ENCODE assay signal across 8 mouse cellular contexts in the genomic region with DNA sequence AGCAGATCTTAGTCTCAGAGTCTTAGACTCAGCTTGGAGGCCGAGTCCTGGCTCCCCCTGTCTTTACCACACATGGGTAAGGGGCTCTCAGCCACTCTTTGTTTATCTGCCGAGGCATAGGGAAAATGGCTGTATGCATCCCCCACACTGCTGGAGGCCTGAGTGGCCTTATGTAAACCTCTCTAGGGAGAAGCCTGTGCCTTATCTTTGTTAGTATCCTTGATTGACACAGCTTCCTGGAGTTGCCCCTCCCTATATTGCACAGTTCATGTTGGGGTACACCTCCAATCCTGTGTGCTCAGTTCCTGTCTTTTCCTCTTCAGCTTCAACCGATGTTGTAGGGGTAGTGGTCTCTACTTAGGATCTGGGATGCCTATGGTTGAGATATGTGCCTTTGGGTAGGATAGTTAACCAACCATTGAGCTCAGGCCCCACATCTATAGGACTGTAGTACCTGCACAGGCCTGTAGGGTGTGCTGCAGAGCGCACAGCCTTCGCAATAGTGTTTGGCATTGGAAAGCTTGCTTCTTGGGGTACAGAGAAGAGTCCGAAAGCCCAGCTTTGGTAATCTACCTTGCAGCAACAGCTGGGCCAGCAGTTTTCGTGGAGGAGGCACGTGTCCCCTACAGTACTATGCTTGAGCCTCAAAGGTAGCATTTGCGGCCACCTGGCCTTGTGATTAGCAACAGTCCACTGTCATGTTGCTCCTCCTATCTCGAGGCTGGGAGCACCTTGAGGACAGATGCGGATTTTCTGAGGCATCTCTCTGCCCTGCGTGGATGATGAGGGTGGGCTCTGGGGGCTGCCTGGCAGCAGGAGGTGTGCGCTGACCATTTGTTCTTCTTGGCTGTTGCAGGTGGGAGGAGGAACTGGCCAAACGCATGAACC. TPM values are rescaled to one million over a fixed set of nuclear protein-coding genes. Genes with fewer than 3 reads are reported as not detected.
DNase-seq lines count a peak whose midpoint lies in the region; ATAC-seq and TF ChIP-seq lines count a peak whose summit lies in the region.

A gene (plus strand): TSS at position 830 of the 888 bp plus-strand sequence.

- peaks cover 4% of the 10 kb centered on the region; the same call in 1 of the 2 replicates for H3K27me3 ChIP-seq in forebrain, embryonic 12.5 days
- H3K27me3 ChIP-seq in forebrain, embryonic 13.5 days, result no peaks in the 10 kb centered on the region
- no peaks in the 10 kb centered on the region for H3K27me3 ChIP-seq in kidney, postnatal 0 days (ENCODE audit: insufficient read depth, low read length)
- H3K27me3 ChIP-seq in splenic B cell, adult 2 months (ENCODE audit: control insufficient read depth, insufficient read depth, low read length, poor library complexity, severe bottlenecking), result no peaks in the 10 kb centered on the region

- TF ChIP-seq POLR2A in bone marrow macrophage, adult 2 months (IDR thresholded peaks at IDR 0.05; ENCODE audit: borderline replicate concordance, low read depth, low read length), result no peak

- H3K9ac ChIP-seq in forebrain, embryonic 12.5 days, result no peak within 1 kb of the TSS
- no peak within 1 kb of the TSS for H3K9ac ChIP-seq in forebrain, embryonic 13.5 days
- H3K9ac ChIP-seq in kidney, postnatal 0 days (ENCODE audit: low read depth, low read length), result no peak within 1 kb of the TSS

- H3K4me2 ChIP-seq in forebrain, embryonic 12.5 days, result no peak within 1 kb of the TSS
- no peak within 1 kb of the TSS for H3K4me2 ChIP-seq in forebrain, embryonic 13.5 days
- H3K4me2 ChIP-seq in kidney, postnatal 0 days (ENCODE audit: low read length), result no peak within 1 kb of the TSS

- H3K27ac ChIP-seq in forebrain, embryonic 12.5 days, result peak within 1 kb of the TSS; percentile 19; the same call in 1 of the 2 replicates
- no peak within 1 kb of the TSS for H3K27ac ChIP-seq in forebrain, embryonic 13.5 days
- H3K27ac ChIP-seq in bone marrow macrophage, adult 2 months (ENCODE audit: insufficient read depth, low read depth, low read length), result peak within 1 kb of the TSS; percentile 94
- peak within 1 kb of the TSS; percentile 75 for H3K27ac ChIP-seq in kidney, postnatal 0 days

- peaks cover 33% of the 10 kb centered on the region for H3K4me1 ChIP-seq in forebrain, embryonic 12.5 days
- peaks cover 19% of the 10 kb centered on the region for H3K4me1 ChIP-seq in forebrain, embryonic 13.5 days
- peaks cover 49% of the 10 kb centered on the region for H3K4me1 ChIP-seq in bone marrow macrophage, adult 2 months (ENCODE audit: control insufficient read depth, insufficient read depth, low read length)
- H3K4me1 ChIP-seq in kidney, postnatal 0 days (replicated peaks; ENCODE audit: insufficient read depth, low read length), result peaks cover 28% of the 10 kb centered on the region

- TF ChIP-seq CTCF in bone marrow macrophage, adult 2 months (IDR thresholded peaks at IDR 0.05; ENCODE audit: low read depth, low read length), result peak; percentile 49; the same call in 1 of the 2 replicates
- TF ChIP-seq CTCF in kidney, postnatal 0 days (IDR thresholded peaks at IDR 0.05; ENCODE audit: low read depth), result peak; percentile 87

- no peaks in the 10 kb centered on the region for H3K9me3 ChIP-seq in forebrain, embryonic 12.5 days
- H3K9me3 ChIP-seq in forebrain, embryonic 13.5 days (replicated peaks), result no peaks in the 10 kb centered on the region
- H3K9me3 ChIP-seq in kidney, postnatal 0 days (replicated peaks; ENCODE audit: low read length), result no peaks in the 10 kb centered on the region

- no peak for ATAC-seq in forebrain, embryonic 12.5 days (ENCODE audit: low FRiP score)
- ATAC-seq in forebrain, embryonic 13.5 days, result no peak
- no peak for ATAC-seq in kidney, postnatal 0 days (replicated peaks; ENCODE audit: low FRiP score, low read depth)

- 0 out of 2 replicates have a peak, but pooled peaks cover 5% of the 10 kb centered on the region for H3K36me3 ChIP-seq in forebrain, embryonic 12.5 days (replicated peaks)
- 0 out of 2 replicates have a peak, but pooled peaks cover 3% of the 10 kb centered on the region for H3K36me3 ChIP-seq in forebrain, embryonic 13.5 days (ENCODE audit: poor library complexity, severe bottlenecking)
- peaks cover 17% of the 10 kb centered on the region for H3K36me3 ChIP-seq in kidney, postnatal 0 days (ENCODE audit: insufficient read depth, low read length)
- no peaks in the 10 kb centered on the region for H3K36me3 ChIP-seq in splenic B cell, adult 2 months (ENCODE audit: control insufficient read depth, insufficient read depth, low read length, poor library complexity, severe bottlenecking)

- no peak within 1 kb of the TSS for H3K4me3 ChIP-seq in forebrain, embryonic 12.5 days (replicated peaks)
- no peak within 1 kb of the TSS for H3K4me3 ChIP-seq in forebrain, embryonic 13.5 days
- peak within 1 kb of the TSS; percentile 19 for H3K4me3 ChIP-seq in bone marrow macrophage, adult 2 months (ENCODE audit: insufficient read depth, low read length)
- H3K4me3 ChIP-seq in kidney, postnatal 0 days (replicated peaks; ENCODE audit: low read depth, low read length), result no peak within 1 kb of the TSS

- 46% methylated on average over 14 of the region's 14 CpGs for WGBS in forebrain, embryonic 12.5 days
- 50% methylated on average over 14 of the region's 14 CpGs for WGBS in forebrain, embryonic 13.5 days
- WGBS in kidney, postnatal 0 days, result 60% methylated on average over 14 of the region's 14 CpGs

- DNase-seq in B cell, adult 2 months, result peak; percentile 76
- peak; percentile 61 for DNase-seq in forelimb bud, embryonic 11.5 days (ENCODE audit: low read depth, low spot score)
- peak; percentile 77 for DNase-seq in kidney, postnatal 0 days (ENCODE audit: low spot score)
- DNase-seq in lung, postnatal 10 days, result peak; percentile 79
- peak; percentile 78 for DNase-seq in splenic B cell, adult 2 months (ENCODE audit: low read depth, low spot score)

RNA-seq across cellular contexts. Expression of the gene that starts here (rescaled TPM):
- polyA plus RNA-seq in forebrain, embryonic 12.5 days (2016; fragmentation: Nextera tagmentation; extraction: Ambion mirVana), result not detected in 2 replicates
- polyA plus RNA-seq in forebrain, embryonic 13.5 days (2015; fragmentation: Nextera tagmentation; extraction: Ambion mirVana), result not detected in 2 replicates
- not detected in 2 replicates for polyA plus RNA-seq in bone marrow macrophage, adult 2 months (2012; ENCODE audit: insufficient read depth, insufficient read length, missing spikeins)
- 0.04 TPM in 1 of 2 replicates, not detected in the other for polyA plus RNA-seq in kidney, postnatal 0 days (2015; fragmentation: Nextera tagmentation; extraction: Ambion mirVana)

Comparison
In these comparisons a context has a peak if more than half of its experiments do, and no peak if none do; other contexts are left out.
1. Peak in DNase-seq and H3K27ac ChIP-seq in kidney, postnatal 0 days; RNA of the gene not detected or under 1 TPM.